In the genomic region with DNA sequence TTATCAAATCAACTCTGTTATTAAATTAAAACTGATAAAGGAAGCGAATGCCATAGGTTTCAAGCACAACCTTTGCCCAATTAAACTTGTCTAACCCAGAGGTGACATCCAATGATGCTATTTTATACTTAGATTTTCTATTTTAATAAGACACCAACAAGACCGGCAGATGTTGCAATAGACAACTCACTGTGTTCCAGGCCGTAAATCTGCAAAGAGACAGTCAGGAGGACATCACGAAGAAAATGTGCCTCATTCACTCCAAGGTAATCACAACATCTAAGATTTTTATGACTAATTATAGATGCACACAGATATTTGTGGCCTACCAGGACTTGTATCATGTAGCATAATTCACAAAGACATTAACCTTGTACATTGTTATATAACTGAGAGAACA, we compare ENCODE assay signal across 24 mouse cellular contexts.
A peak's percentile ranks its signal among the peaks of the same experiment; 100 is the strongest.
DNase-seq lines count a peak whose midpoint lies in the region; TF ChIP-seq lines count a peak whose summit lies in the region.
"Had no signal": no experiment of that assay in that cellular context is flagged by ENCODE, and none has a peak within 500 bp of the region (broad histone marks: within the 10 kb centered on the region; RNA-seq: fewer than 3 reads in every experiment).

No protein-coding gene starts in this region.

- H3K79me2 ChIP-seq in myocyte (ENCODE audit: control insufficient read depth, insufficient read depth) = no peaks in the 10 kb centered on the region

- peak; percentile 13 for DNase-seq in adrenal gland, adult 2 months
- DNase-seq in adrenal gland, adult 18-20 months (ENCODE audit: low spot score in 2 of 2) = no peak
- DNase-seq in gastrocnemius, adult 18-20 months (ENCODE audit: low spot score) = peak; percentile 50
- no peak for DNase-seq in gastrocnemius, postnatal 10 days
- no peak for DNase-seq in kidney, postnatal 4 days
- DNase-seq: B cell, adult 2 months; cerebellum, adult 18-20 months; cerebellum, adult 9-11 months; cerebellum, postnatal 25 days; gastrocnemius, postnatal 25 days; heart, adult 2 months; heart, postnatal 14 days; heart, postnatal 4 days; kidney, adult 18-20 months; kidney, adult 9 months had no signal

- H3K27me3 ChIP-seq in myocyte (ENCODE audit: control insufficient read depth, insufficient read depth, insufficient read length) = no peaks in the 10 kb centered on the region
- H3K27me3 ChIP-seq: CH12.LX; embryonic facial prominence, embryonic 12.5 days; embryonic facial prominence, embryonic 15.5 days; heart, embryonic 13.5 days; Patski had no signal

- no peak overlapping the region for H3K4me2 ChIP-seq in myocyte (ENCODE audit: low read depth)
- H3K4me2 ChIP-seq: embryonic facial prominence, embryonic 12.5 days; embryonic facial prominence, embryonic 15.5 days; heart, embryonic 13.5 days; hindbrain, embryonic 14.5 days had no signal

- H3K4me3 ChIP-seq in myocyte = no peak overlapping the region
- H3K4me3 ChIP-seq: embryonic facial prominence, embryonic 12.5 days; embryonic facial prominence, embryonic 15.5 days; heart, adult 2 months; heart, embryonic 10.5 days; heart, embryonic 13.5 days had no signal

- H3K36me3 ChIP-seq in myocyte (ENCODE audit: control insufficient read depth, insufficient read depth) = no peaks in the 10 kb centered on the region
- H3K36me3 ChIP-seq: embryonic facial prominence, embryonic 12.5 days; embryonic facial prominence, embryonic 15.5 days; G1E; heart, embryonic 10.5 days; heart, embryonic 13.5 days had no signal

- no peak overlapping the region for H3ac ChIP-seq in myocyte (ENCODE audit: control insufficient read depth, insufficient read length)

- TF ChIP-seq POLR2A in myocyte (IDR thresholded peaks at IDR 0.05; ENCODE audit: insufficient read length, low read depth) = no peak

TF ChIP-seq in myocyte, 11 proteins besides CTCF, POLR2A, EP300 and RAD21:
- no peak for TF ChIP-seq TCF3 (IDR thresholded peaks at IDR 0.05; ENCODE audit: insufficient read length, low read depth)
- peak; percentile 54; the same call in 1 of the 2 replicates for TF ChIP-seq CEBPB (IDR thresholded peaks at IDR 0.05; ENCODE audit: insufficient read depth, poor library complexity, severe bottlenecking)
- TF ChIP-seq E2F4 (IDR thresholded peaks at IDR 0.05; ENCODE audit: insufficient read depth) = no peak

Comparison
In these comparisons a context has a peak if more than half of its experiments do, and no peak if none do; other contexts are left out.
1. DNase-seq: peak in adrenal gland, adult 2 months (single experiment) and gastrocnemius, adult 18-20 months (single experiment); none in adrenal gland, adult 18-20 months (0 of 2), gastrocnemius, postnatal 10 days (single experiment) and kidney, postnatal 4 days (0 of 2).